Mouse (Mus musculus) kidney, adult 2 months (tissue): Measurements from ENCODE around the gene Tubgcp2. TPM values are rescaled to one million over a fixed set of nuclear protein-coding genes. Genes with fewer than 3 reads are reported as not detected.

ENCODE experiments used
- DNase-seq: peaks from one replicate; pipeline ENCODE4 v3.0.0; 2021
- H3K27ac ChIP-seq: fragments of 200-500 bp; 2 replicates; pipeline ENCODE4 v1.5.1; 2012; ENCODE audit warnings: low read depth, low read length, control low read depth, inconsistent platforms; ENCODE audit not compliant: insufficient read depth
- H3K27me3 ChIP-seq: fragments of 200-500 bp; replicated peaks from 2 replicates; pipeline ENCODE4 v1.6.1; 2012; ENCODE audit warnings: mild to moderate bottlenecking, moderate library complexity, low read length, inconsistent platforms; ENCODE audit not compliant: control insufficient read depth, insufficient read depth
- H3K36me3 ChIP-seq: fragments of 200-500 bp; 2 replicates; pipeline ENCODE4 v1.6.1; 2012; ENCODE audit warnings: mild to moderate bottlenecking, moderate library complexity, low read length, inconsistent platforms; ENCODE audit not compliant: control insufficient read depth, insufficient read depth
- H3K4me1 ChIP-seq: fragments of 200-500 bp; 2 replicates; pipeline ENCODE4 v1.6.1; 2011; ENCODE audit warnings: low read length; ENCODE audit not compliant: control insufficient read depth, insufficient read depth
- H3K4me3 ChIP-seq: fragments of 200-500 bp; 2 replicates; pipeline ENCODE4 v1.5.1; 2011; ENCODE audit warnings: mild to moderate bottlenecking, low read depth, low read length, control low read depth; ENCODE audit not compliant: insufficient read depth
- CTCF ChIP-seq: fragments of 200-500 bp; conservative IDR thresholded peaks from 2 replicates; pipeline ENCODE4 v1.5.1; 2011; ENCODE audit warnings: low read depth, mild to moderate bottlenecking, control low read depth, low read length, moderate library complexity, mixed read lengths; ENCODE audit not compliant: insufficient read depth, insufficient read length
- POLR2A ChIP-seq: fragments of 200-500 bp; IDR thresholded peaks from one replicate; pipeline ENCODE4 v1.6.1; 2011; ENCODE audit warnings: low read depth, low read length, control low read depth
- WGBS: fragments of 180-500 bp; shearing (Covaris S2); methylation state at CpG from one replicate; pipeline ENCODE4 v1.1.7; 2018; 5-methylcytosine and 5-hydroxymethylcytosine counted together
- polyA plus RNA-seq: library from polyadenylated mRNA; depleted of rRNA; stranded (reverse); fragments of >200 nt; gene quantifications from 2 replicates; pipeline ENCODE4 v1.2.3, GENCODE M21; 2012

Tubgcp2 gene
- polyA plus RNA-seq, 1 experiment, result 20.0 TPM

DNA sequence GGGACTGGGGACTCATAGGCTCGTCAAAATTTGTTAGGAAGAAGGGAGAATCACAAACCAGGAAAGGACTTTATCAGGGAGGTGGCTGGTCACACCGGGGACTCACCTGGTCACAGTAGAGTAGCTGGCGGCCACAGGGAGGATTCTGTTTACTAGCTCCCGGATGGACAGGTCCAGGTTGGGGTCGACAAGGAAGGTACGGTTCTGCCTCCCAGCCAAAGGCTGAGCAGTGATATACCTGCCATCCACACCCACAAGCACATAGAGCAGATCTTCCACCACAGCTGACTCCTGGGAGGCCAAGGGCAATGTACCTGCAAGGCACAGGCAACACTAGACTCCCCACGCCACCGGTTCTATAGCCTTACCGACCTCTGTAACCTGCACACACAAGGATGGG, 28.7 kb downstream of the Tubgcp2 start:
- 0 out of 2 replicates have a peak, but pooled peaks cover 2% of the 10 kb centered on the region for H3K36me3 ChIP-seq
- no peak overlapping the region for H3K27ac ChIP-seq
- no peak for DNase-seq
- no peaks in the 10 kb centered on the region for H3K4me1 ChIP-seq
- 94% methylated on average over 9 of the region's 9 CpGs for WGBS
- TF ChIP-seq CTCF (no peak), POLR2A (no peak)
- H3K4me3 ChIP-seq, result no peak overlapping the region
- no peaks in the 10 kb centered on the region for H3K27me3 ChIP-seq

DNA sequence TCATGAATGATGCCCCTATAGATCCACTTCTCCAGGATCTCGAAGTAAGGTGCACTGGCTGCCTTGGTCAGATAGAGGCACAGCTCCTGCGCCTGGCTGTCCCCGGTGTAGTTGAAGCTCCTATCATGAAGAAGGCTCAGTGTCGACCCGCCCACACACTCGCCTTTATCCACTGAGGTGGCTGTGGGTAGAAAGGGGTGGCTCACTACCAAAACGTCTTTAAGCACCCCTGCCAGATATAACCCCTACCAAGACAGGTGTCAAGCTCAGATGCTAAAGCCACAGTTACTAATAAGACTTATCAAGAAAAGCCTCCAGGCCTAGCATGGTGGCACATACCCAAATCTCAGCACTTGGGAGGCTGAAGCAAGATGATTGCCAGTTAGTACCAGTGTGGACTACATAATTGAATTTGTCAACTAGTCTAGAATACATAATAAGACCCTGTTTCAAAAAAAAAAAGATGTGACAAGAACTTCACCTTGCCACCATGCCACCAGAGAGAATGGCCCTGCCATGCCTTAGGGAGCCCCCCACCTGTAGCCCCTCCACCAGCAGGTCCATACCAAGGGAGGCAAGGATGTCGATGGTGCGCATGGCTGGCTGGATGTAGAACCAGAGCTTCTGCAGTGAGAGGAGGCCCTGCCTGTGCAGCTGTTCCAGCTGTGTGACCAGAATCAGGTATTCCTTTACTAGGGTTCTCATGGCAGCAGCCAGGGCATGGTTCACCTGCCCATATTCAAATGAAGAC, 29.4 kb downstream of the Tubgcp2 start:
- no peak overlapping the region for H3K4me3 ChIP-seq

DNA sequence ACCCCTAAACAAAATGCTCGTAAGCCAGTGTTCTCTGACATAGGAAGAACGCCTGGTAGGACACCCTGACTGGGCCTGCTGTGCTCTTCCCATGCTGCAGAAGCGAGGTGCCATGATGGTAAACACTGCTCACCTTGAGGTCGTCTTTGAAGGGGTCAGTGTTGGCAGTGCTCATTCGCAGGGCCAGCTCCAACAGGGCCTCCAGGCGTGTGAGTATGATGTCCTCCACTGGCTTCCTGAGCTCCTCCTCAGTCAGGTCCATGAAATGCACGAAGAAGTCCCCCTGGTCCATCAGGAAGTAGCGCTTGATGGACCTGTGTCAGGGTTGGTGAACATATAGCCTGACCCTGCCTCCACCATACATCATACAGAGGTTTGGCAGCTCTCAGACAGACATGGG, 31.8 kb downstream of the Tubgcp2 start:
- no peak for DNase-seq
- no peak for TF ChIP-seq POLR2A
- no peak for TF ChIP-seq CTCF
- WGBS, result 94% methylated on average over 8 of the region's 8 CpGs
- no peak overlapping the region for H3K27ac ChIP-seq
- H3K27me3 ChIP-seq, result no peaks in the 10 kb centered on the region
- peaks cover 3% of the 10 kb centered on the region; the same call in 1 of the 2 replicates for H3K36me3 ChIP-seq
- no peaks in the 10 kb centered on the region for H3K4me1 ChIP-seq
- no peak overlapping the region for H3K4me3 ChIP-seq

More for the DNA sequence above, 29.4 kb downstream of the Tubgcp2 start:
- H3K27ac ChIP-seq, result no peak overlapping the region
- 0 out of 2 replicates have a peak, but pooled peaks cover 2% of the 10 kb centered on the region for H3K36me3 ChIP-seq
- H3K27me3 ChIP-seq, result no peaks in the 10 kb centered on the region
- H3K4me1 ChIP-seq, result no peaks in the 10 kb centered on the region
- TF ChIP-seq POLR2A, result no peak
- no peak for TF ChIP-seq CTCF
- DNase-seq, result no peak
- WGBS, result 94% methylated on average over 9 of the region's 9 CpGs

DNA sequence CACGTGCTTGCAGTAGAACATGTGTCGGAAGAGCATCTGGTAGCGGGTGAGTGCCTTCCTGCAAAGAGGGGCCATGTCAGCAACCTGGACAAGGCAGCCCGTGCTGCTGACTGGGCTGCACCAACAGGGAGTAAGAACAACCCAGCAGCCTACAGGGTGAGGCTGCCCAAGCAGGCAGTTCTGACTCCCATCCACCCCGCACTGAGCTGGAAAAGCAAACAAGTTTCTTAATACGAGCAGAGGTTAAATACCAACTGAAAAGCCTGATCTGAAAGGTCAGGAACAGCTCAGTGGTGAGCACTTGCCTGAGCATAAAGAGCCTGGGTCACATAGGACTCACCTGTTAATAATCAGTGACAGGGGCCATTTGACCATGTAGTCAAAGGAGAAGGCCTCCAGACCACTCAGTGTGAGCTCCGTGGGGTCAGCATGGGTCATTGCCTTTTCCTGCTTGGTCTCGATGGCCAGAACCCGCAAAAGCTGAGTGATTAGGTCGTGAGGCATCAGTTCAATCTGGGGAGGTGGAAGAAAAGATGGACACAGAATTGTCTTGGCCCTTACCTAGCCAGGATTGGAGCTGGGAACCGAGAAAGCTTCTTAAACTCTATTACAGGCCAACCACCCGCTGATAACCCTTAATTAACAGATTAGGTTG, 35.3 kb downstream of the Tubgcp2 start:
- TF ChIP-seq POLR2A (no peak), CTCF (no peak)
- no peak for DNase-seq
- no peak overlapping the region for H3K4me3 ChIP-seq
- H3K27me3 ChIP-seq, result no peaks in the 10 kb centered on the region
- peaks cover 3% of the 10 kb centered on the region; the same call in 1 of the 2 replicates for H3K36me3 ChIP-seq
- H3K4me1 ChIP-seq, result no peaks in the 10 kb centered on the region
- H3K27ac ChIP-seq, result no peak overlapping the region
- 69% methylated on average over 12 of the region's 12 CpGs for whole genome bisulfite sequencing

DNA sequence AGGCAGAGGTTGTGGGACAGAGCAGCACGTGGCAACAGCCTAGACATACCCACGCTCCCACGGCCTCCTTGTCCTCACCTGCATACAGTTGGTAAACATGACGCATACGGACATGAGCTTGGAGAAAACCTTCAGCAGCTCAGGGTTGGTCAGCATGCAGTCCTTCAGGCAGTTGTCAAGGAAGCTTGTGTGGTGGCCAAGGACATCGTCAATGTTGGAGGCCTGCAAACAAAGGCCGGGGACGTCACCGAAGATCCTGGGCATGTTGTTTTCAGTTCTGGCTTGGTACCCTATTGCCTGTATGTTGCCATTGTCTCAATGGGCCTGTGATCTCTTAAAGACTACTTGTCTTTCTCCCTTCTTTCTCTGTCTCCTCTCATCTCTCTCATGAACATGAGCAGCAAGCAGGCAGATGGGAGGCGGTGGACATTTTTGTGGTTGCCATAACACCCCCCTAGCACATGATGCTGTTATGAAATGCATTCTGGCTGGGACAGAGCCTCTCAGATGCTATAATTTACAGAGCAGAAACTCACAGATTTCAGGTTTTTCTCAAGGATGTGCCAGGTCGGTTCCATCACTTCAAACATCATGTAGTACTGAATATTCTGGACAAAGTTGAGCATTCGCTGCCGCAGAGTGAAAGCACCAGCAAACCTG, 37.6 kb downstream of the Tubgcp2 start:
- TF ChIP-seq POLR2A (no peak), CTCF (no peak)
- Histone ChIP-seq H3K27ac (no peak overlapping the region), H3K4me3 (no peak overlapping the region), H3K27me3 (no peaks in the 10 kb centered on the region), H3K36me3 (peaks cover 1% of the 10 kb centered on the region; the same call in 1 of the 2 replicates), H3K4me1 (no peaks in the 10 kb centered on the region)
- WGBS, result 94% methylated on average over 13 of the region's 13 CpGs
- no peak for DNase-seq

DNA sequence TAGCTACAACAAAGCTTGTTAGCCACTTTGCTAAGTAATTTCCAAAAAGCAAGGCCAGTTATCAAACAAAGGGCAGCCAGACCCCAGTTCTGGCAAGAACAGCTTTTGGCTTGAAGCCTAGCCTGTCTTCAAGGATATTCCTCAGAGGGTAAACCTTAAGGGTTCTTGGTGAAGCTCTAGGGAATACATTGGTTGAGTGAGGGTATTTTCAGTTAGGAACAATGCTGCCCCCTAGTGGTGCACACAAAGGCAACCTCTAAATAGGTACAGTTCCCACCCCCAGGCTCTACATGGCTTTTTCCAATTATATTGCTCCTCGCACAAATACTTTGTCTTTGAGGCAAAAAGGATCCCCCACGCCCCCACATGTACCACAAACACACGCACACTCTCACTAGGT, 41.8 kb downstream of the Tubgcp2 start:
- Histone ChIP-seq H3K4me3 (no peak overlapping the region), H3K27me3 (no peaks in the 10 kb centered on the region), H3K27ac (no peak overlapping the region), H3K36me3 (no peaks in the 10 kb centered on the region; the same call in 1 of the 2 replicates), H3K4me1 (no peaks in the 10 kb centered on the region)
- TF ChIP-seq CTCF (peak; percentile 58), POLR2A (no peak)
- 32% methylated on average over 3 of the region's 3 CpGs for WGBS
- DNase-seq, result peak; percentile 60

DNA sequence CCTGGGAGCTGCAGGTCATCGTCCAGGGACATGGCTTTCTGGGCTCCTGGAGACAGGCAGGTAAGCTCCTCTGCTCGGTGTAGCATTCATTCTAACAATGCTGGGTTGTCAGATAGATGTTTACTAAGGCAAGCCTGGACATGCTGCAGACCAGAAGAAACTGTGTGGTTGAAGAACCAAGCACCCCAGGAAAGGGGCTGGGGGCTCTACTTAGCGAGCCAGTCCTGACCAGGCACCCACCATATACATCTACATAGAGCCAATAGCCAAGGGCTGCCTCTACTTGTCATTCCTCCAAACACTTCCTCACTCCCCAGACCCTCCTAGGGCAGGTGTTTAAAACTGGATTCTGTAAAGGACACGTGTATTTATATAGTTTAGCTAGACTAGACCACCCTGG, 42.3 kb downstream of the Tubgcp2 start:
- no peak for TF ChIP-seq CTCF
- no peak for TF ChIP-seq POLR2A
- WGBS, result 85% methylated on average over 4 of the region's 4 CpGs
- no peak for DNase-seq
- Histone ChIP-seq H3K4me1 (no peaks in the 10 kb centered on the region), H3K4me3 (no peak overlapping the region), H3K27ac (no peak overlapping the region), H3K36me3 (no peaks in the 10 kb centered on the region), H3K27me3 (no peaks in the 10 kb centered on the region)
